Mouse (Mus musculus) bone marrow macrophage, adult 2 months (primary cell): ENCODE data around the gene BC049352. TPM values are rescaled to one million over a fixed set of nuclear protein-coding genes. Genes with fewer than 3 reads are reported as not detected.

Source experiments
- H3K27ac ChIP-seq: 2 replicates; pipeline ENCODE4 v1.5.1; 2012; ENCODE audit warnings: low read depth, low read length; ENCODE audit not compliant: insufficient read depth
- H3K4me1 ChIP-seq: 2 replicates; pipeline ENCODE4 v1.6.1; 2012; ENCODE audit warnings: low read length; ENCODE audit not compliant: control insufficient read depth, insufficient read depth
- H3K4me3 ChIP-seq: 2 replicates; pipeline ENCODE4 v1.5.1; 2012; ENCODE audit warnings: mild to moderate bottlenecking, low read length, moderate library complexity; ENCODE audit not compliant: insufficient read depth
- CTCF ChIP-seq: IDR thresholded peaks from 2 replicates; pipeline ENCODE4 v1.5.1; 2012; ENCODE audit warnings: low read depth, mild to moderate bottlenecking, low read length, moderate library complexity
- POLR2A ChIP-seq: IDR thresholded peaks from 2 replicates; pipeline ENCODE4 v1.6.1; 2012; ENCODE audit warnings: mild to moderate bottlenecking, low read depth, low read length, borderline replicate concordance
- polyA plus RNA-seq: library from polyadenylated mRNA; stranded (reverse); fragments of >200 nt; gene quantifications from 2 replicates; pipeline ENCODE4 v1.2.4, GENCODE M21; 2012; ENCODE audit not compliant: missing spikeins, insufficient read depth, insufficient read length

BC049352 gene
- polyA plus RNA-seq, 1 experiment, result 2.6 TPM

DNA sequence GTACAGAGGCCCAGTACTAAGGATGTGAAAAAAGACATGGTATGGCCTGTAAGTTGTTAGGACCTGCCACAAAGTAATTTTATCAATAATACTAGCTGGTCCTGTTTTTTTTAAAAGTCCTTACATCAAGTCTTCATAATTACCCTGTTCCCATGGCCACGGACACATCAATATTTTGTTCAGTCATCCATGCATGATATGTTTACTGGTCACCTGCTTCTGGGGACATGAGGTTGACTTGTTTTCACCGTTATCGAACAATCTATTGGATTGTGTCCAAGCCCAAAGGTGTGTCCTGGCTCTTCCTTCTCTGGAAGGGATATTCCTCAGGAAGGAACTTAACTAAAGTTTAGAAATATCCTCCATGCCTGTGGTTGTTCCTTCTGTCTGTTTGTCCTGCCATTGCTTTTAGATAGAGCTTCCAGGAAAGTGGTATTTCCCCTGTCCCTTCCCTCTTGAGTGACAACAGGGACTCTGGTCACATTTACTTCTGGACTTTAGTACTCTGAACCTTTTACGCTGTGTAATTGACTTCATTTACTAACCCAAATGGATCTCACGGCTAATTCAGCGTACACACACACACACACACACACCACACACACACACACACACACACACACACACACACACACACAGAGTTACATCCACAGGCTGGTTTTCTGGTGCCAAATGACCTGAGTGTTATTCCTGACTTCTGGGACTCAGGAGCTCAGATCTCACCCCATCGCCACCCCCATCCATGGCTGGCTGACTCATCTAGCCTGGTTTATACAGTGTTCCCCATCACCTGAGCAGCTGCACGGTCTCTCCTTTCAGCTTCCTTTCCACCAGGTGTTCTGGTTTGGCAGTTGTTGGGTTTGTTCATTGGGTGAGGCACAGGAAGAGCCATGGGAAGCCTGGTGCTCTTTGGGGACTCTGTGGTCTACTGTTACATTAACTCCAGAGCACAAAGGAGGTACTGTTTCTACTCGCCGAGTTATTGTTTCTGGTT lies 7.1 kb downstream of the BC049352 start:
- Histone ChIP-seq H3K4me1 (no peaks in the 10 kb centered on the region), H3K4me3 (no peak overlapping the region), H3K27ac (no peak overlapping the region)
- TF ChIP-seq CTCF, result no peak
- no peak for TF ChIP-seq POLR2A

DNA sequence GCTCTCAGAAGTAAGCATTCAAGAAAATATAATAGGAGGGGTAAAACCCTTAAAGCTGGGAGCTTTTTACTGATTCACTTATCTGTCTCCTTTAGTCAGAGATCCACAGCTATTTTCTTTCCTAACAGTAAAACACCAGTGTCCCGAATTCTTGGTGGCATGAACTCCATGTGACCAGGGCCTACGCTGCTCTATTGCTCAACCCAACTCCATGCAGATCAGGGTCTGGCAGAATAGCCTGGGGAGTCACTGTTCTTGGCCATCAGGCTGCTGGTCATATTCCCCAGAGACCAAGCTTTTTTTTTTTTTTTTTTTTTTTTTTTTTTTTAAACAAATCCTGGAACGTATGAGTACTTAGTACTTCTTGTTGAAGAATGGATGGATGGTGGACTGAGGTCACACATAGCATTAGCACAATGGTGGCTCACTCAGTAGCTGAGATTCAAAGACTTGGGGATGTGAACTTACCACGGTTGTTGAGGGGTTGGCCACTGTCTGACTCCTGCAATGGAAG lies 7.9 kb downstream of the BC049352 start:
- TF ChIP-seq CTCF (no peak), POLR2A (no peak)
- H3K27ac ChIP-seq, result no peak overlapping the region

DNA sequence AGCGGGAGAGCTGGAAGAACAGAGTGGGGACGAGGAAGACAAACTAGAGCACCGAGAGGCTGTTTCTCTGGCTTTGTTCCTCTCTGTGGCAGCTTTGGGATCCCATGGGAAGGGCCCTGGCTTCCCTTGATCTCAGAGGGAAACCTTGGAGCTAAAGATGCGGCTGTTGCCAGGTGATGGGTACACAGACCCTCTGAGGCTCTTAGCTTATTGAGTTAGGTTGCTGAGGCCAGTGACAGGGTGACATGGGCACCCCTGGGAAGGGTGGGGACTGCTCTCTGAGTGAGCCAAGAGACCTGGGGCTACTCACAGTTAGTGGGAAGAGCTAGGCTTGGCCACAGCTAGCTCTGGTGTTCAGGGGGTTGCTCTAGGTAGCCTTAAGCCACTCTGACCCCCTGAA lies 13.7 kb downstream of the BC049352 start:
- TF ChIP-seq CTCF (no peak), POLR2A (no peak)
- H3K4me3 ChIP-seq, result no peak overlapping the region
- H3K4me1 ChIP-seq, result peaks cover 7% of the 10 kb centered on the region
- H3K27ac ChIP-seq, result no peak overlapping the region

More for the DNA sequence above, 7.9 kb downstream of the BC049352 start:
- Histone ChIP-seq H3K4me1 (no peaks in the 10 kb centered on the region), H3K4me3 (no peak overlapping the region)

DNA sequence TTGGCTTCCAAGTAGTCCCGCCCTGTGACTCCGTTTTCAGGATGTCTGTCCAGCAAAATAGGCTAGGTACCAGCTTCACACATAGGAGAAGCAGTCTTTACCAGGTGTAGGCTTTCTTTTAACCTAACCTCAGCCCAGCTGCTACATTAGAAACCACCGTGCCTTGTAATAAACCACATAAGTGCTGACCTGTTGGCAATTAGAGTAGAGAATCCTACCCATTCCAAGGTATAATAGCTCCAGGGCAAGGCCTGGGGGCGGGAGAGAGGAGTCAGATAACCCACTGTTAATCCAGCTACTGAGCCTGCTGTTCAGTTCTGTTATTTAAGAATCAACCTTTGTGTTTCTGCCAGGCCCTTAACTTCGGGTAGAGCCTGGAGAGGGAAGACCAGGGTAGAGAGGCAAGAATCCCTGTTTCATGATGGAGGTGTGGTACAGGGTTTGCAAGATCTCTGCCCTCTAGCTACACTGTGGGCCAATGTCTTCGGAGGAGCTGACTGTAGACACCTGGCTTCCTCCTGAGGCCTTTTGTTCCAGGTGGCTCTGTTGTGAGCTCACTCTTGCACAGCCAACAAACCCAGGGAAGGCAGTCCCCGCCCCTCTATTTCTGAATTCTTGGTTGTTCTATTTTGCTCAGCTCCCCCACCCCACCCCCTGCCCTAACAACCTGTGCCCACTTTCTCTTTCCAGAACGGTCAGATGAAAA lies 14.5 kb downstream of the BC049352 start:
- Histone ChIP-seq H3K27ac (no peak overlapping the region), H3K4me1 (peaks cover 9% of the 10 kb centered on the region), H3K4me3 (no peak overlapping the region)
- TF ChIP-seq CTCF (no peak), POLR2A (no peak)

GRCm38 (mm10) chr9:45197549-45197948 lies 15.7 kb downstream of the BC049352 start:
- Histone ChIP-seq H3K4me3 (no peak overlapping the region), H3K27ac (no peak overlapping the region), H3K4me1 (peaks cover 13% of the 10 kb centered on the region)
- no peak for TF ChIP-seq POLR2A
- TF ChIP-seq CTCF, result no peak

GRCm38 (mm10) chr9:45201319-45201947 lies 19.6 kb downstream of the BC049352 start:
- Histone ChIP-seq H3K4me1 (peaks cover 13% of the 10 kb centered on the region), H3K4me3 (no peak overlapping the region), H3K27ac (no peak overlapping the region)
- TF ChIP-seq POLR2A (no peak), CTCF (no peak)

DNA sequence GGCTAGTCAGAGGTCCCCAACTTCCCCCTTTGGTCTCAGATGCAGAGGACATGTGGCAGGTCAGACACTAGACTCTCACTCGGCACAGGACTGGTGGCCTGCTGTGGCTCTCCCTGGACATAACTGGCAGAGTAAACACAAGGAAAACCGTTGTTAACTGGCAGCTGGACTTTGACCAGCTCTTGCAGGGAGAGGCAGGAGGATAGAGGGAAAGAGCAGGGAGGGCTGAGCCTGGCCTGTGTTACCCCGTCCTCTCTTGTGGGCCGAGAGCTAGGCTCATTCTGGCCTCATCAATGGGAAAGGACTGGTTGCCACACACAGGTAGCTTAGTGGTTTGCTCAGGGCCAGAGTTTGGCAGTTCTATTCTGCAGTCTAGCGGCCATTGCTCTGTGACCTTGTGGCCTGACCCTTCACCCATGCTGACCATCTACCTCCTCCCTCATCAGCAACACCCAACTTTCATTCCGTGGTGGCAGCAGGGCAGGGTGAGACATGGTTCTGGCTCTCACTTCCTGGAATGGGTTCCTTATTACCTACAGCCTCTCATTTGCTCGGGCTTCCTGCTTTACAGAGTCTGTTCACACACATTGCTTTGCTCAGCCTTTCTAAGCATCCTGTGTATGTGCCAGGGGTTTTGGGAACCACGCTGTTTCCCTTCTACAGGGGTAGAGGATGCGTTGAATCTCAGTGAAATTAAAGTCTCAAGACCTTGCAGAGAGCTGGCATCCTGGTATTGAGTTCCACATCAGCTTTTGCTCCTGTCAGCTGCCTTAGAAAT lies 20.4 kb downstream of the BC049352 start:
- H3K27ac ChIP-seq, result no peak overlapping the region
- no peak overlapping the region for H3K4me3 ChIP-seq
- no peak for TF ChIP-seq POLR2A
- TF ChIP-seq CTCF, result no peak

DNA sequence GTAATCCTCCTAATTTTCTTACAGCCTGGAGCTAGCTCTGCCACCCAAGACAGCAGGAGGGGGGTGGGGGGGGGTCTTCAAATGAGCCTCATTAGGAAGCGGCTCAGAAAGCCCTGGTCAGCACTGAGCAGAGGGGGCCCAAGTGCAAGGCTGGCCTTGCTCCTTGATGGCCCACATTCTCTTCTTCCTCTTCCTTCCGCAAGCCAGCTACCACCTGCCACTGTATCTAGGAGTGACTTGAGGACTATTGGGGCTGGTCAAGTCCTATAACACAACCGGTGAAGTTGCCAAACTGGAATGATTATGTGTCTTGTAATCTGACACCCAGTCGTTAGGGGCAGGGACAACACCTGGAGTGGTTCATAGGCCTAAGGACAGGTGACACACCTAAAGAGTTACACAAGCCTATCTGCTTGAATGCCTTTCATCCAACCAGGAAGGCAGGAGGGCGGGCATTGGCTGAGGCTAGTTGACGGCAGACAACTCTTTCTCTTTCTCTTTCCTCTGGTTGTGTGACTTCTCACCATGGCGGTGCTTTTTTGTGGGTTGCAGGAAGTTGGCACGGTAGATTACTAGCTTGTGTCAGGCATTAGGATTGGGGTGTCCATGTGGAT lies 22.1 kb downstream of the BC049352 start, which contains the start of gene Tmprss4:
Tmprss4 (minus strand) TSS at position 296 of the 614 bp plus-strand sequence.
- no peak for TF ChIP-seq CTCF
- Histone ChIP-seq H3K4me1 (peaks cover 6% of the 10 kb centered on the region; the same call in 1 of the 2 replicates), H3K4me3 (no peak within 1 kb of the TSS), H3K27ac (no peak within 1 kb of the TSS)

More for the DNA sequence above, 20.4 kb downstream of the BC049352 start:
- peaks cover 11% of the 10 kb centered on the region for H3K4me1 ChIP-seq
